Mouse (Mus musculus) liver, embryonic 15.5 days (tissue): ENCODE measurements around the gene Phf20. TPM values are rescaled to one million over a fixed set of nuclear protein-coding genes. Genes with fewer than 3 reads are reported as not detected.

Experiments used
- ATAC-seq: fragments of 200-750 bp; cut with Nextera tagmentation; 2 replicates; pipeline ENCODE4 v1.8.0; 2017; ENCODE audit warnings: moderate number of reproducible peaks, mild to moderate bottlenecking, moderate library complexity; ENCODE audit not compliant: insufficient read depth
- H3K27ac ChIP-seq: fragments of 300-500 bp; sonication (generic); replicated peaks from 2 replicates; pipeline ENCODE4 v1.5.1; 2015; ENCODE audit warnings: mild to moderate bottlenecking, inconsistent platforms
- H3K27me3 ChIP-seq: fragments of 300-500 bp; sonication (generic); 2 replicates; pipeline ENCODE4 v1.6.1; 2015; ENCODE audit warnings: mild to moderate bottlenecking, inconsistent platforms
- H3K36me3 ChIP-seq: fragments of 300-500 bp; sonication (generic); replicated peaks from 2 replicates; pipeline ENCODE4 v1.6.1; 2015; ENCODE audit warnings: moderate library complexity, mild to moderate bottlenecking, inconsistent platforms
- H3K4me1 ChIP-seq: fragments of 300-500 bp; sonication (generic); replicated peaks from 2 replicates; pipeline ENCODE4 v1.6.1; 2015; ENCODE audit warnings: inconsistent platforms
- H3K4me2 ChIP-seq: fragments of 300-500 bp; sonication (generic); 2 replicates; pipeline ENCODE4 v1.6.1; 2015; ENCODE audit warnings: moderate library complexity, mild to moderate bottlenecking, inconsistent platforms
- H3K4me3 ChIP-seq: fragments of 300-500 bp; sonication (generic); replicated peaks from 2 replicates; pipeline ENCODE4 v1.5.1; 2015; ENCODE audit warnings: mild to moderate bottlenecking, inconsistent platforms
- H3K9ac ChIP-seq: fragments of 300-500 bp; sonication (generic); 2 replicates; pipeline ENCODE4 v1.6.1; 2015; ENCODE audit warnings: moderate library complexity, mild to moderate bottlenecking, inconsistent platforms
- H3K9me3 ChIP-seq: fragments of 300-500 bp; sonication (generic); replicated peaks from 2 replicates; pipeline ENCODE4 v1.6.1; 2016; ENCODE audit warnings: inconsistent platforms
- WGBS: fragments of 180-500 bp; shearing (Covaris S2); methylation state at CpG from one replicate; pipeline ENCODE4 v1.1.7; 2015; ENCODE audit warnings: mixed read lengths; ENCODE audit not compliant: insufficient replicate concordance; 5-methylcytosine and 5-hydroxymethylcytosine counted together
- polyA plus RNA-seq: library from polyadenylated mRNA; unstranded; fragments of >200 nt; fragmentation: Nextera tagmentation; extraction: Ambion mirVana; gene quantifications from 2 replicates; pipeline ENCODE4 v1.2.1, GENCODE M21; 2015

The Phf20 gene
- polyA plus RNA-seq, 1 experiment from 2014 or later: 14.7 TPM

DNA sequence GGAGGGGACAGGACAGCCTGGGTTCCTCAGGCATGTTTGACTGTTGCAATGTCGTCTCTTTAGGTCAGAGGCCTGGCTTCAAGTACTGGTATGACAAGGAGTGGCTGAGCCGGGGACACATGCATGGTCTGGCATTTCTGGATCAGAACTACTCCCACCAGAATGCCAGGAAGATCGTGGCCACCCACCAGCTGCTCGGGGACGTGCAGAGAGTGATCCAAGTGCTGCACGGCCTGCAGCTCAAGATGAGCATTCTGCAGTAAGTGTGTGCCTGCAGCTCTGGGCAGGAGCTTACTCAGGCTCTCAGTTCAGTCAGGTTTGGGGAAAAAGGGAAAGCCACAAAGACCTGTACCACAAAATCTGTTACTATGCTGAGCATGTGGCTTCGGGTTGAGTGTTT, 102.2 kb downstream of the Phf20 start:
- Histone ChIP-seq H3K9me3 (no peaks in the 10 kb centered on the region), H3K9ac (no peak overlapping the region), H3K27me3 (no peaks in the 10 kb centered on the region), H3K27ac (no peak overlapping the region), H3K36me3 (peaks cover 37% of the 10 kb centered on the region), H3K4me3 (no peak overlapping the region), H3K4me1 (peaks cover 14% of the 10 kb centered on the region; the same call in 1 of the 2 replicates), H3K4me2 (no peak overlapping the region)
- ATAC-seq: no peak
- 73% methylated on average over 7 of the region's 7 CpGs for WGBS

DNA sequence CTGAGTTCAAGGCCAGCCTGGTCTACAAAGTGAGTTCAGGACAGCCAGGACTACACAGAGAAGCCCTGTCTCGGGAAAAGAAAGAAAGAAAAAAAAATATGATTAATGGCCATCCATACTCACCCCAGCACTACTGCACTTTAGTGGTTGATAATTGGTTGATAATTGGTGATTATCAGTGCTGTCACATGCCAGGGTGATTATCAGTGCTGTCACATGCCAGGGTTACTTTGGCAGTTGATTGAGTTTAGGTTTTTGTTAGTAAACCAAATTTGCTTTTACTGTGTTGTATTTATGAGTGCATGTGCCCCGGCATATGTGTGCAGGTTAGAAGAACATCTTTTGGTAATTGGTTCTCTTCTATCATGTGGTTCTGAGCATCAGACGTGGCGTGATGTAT, 105.8 kb downstream of the Phf20 start:
- Histone ChIP-seq H3K36me3 (peaks cover 38% of the 10 kb centered on the region), H3K27ac (no peak overlapping the region), H3K9ac (no peak overlapping the region), H3K27me3 (no peaks in the 10 kb centered on the region), H3K4me2 (no peak overlapping the region), H3K9me3 (no peaks in the 10 kb centered on the region), H3K4me3 (no peak overlapping the region), H3K4me1 (peaks cover 10% of the 10 kb centered on the region; the same call in 1 of the 2 replicates)
- ATAC-seq: no peak
- WGBS: 51% methylated on average over 4 of the region's 4 CpGs

DNA sequence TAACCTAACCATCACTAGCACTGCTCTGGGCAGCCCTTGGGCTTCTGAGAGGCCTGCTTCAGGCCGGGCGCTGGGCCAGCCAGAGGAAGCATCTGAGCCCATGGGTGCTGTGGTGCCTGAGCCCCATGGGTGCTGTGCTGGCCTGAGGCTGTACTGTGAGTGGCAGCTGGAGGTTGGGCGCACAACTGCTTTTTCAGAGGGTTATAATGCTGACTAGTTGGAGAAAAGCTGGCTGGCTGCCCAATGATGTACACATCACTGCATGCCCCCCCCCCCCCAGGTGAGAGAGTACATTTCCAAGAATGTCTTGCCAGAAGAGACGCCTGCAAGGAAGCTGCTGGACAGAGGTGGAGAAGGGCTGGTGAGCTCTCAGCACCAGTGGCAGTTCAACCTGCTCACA, 108.1 kb downstream of the Phf20 start:
- Histone ChIP-seq H3K9ac (no peak overlapping the region), H3K4me2 (no peak overlapping the region), H3K27ac (no peak overlapping the region), H3K36me3 (peaks cover 32% of the 10 kb centered on the region), H3K4me1 (peaks cover 10% of the 10 kb centered on the region; the same call in 1 of the 2 replicates), H3K9me3 (no peaks in the 10 kb centered on the region), H3K27me3 (no peaks in the 10 kb centered on the region), H3K4me3 (no peak overlapping the region)
- WGBS: 78% methylated on average over 4 of the region's 4 CpGs
- ATAC-seq: no peak

DNA sequence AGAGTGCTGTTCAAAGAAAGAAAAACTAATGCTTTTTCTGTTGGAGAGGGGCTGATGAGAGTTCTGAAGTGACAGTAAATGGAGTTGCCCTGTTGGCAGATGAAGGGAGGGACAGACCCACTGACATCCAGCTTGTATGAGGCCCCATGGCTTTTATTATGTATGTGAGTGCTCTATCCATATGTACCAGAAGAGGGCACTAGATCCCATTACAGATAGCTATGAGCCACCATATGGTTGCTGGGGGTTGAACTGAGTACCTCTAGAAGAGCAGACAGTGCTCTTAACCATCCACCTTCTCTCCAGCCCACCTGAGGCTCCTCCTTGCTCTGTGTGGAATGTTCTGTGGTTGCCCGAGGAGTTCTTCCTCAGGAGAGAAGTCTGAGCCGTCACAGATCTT, 109.6 kb downstream of the Phf20 start:
- Histone ChIP-seq H3K36me3 (peaks cover 32% of the 10 kb centered on the region), H3K9ac (no peak overlapping the region), H3K9me3 (no peaks in the 10 kb centered on the region), H3K4me2 (no peak overlapping the region), H3K4me3 (no peak overlapping the region), H3K27ac (no peak overlapping the region), H3K27me3 (no peaks in the 10 kb centered on the region), H3K4me1 (peaks cover 15% of the 10 kb centered on the region; the same call in 1 of the 2 replicates)
- ATAC-seq: no peak
- WGBS: 67% methylated on average over 2 of the region's 2 CpGs

DNA sequence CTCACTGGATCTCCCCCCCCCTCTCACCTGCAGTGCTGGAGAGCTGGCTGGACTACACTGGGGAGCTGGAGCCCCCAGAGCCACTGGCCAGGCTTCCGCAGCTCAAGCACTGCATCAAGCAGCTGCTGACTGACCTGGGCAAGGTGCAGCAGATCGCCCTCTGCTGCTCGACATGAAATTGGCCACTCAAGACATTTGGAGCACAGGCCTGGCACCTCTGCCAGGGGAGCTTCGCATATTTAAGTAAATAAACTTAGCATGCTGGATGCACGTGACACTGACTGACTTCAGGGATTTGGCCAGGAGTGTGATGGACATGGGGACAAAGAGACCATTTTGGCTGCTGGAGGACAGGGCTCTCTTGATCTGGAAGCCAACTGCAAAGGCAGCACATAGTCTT, 111.0 kb downstream of the Phf20 start:
- Histone ChIP-seq H3K9ac (no peak overlapping the region), H3K4me3 (no peak overlapping the region), H3K9me3 (no peaks in the 10 kb centered on the region), H3K27ac (no peak overlapping the region), H3K36me3 (peaks cover 25% of the 10 kb centered on the region), H3K27me3 (no peaks in the 10 kb centered on the region), H3K4me2 (no peak overlapping the region), H3K4me1 (peaks cover 19% of the 10 kb centered on the region)
- 65% methylated on average over 5 of the region's 5 CpGs for whole genome bisulfite sequencing
- no peak for ATAC-seq

DNA sequence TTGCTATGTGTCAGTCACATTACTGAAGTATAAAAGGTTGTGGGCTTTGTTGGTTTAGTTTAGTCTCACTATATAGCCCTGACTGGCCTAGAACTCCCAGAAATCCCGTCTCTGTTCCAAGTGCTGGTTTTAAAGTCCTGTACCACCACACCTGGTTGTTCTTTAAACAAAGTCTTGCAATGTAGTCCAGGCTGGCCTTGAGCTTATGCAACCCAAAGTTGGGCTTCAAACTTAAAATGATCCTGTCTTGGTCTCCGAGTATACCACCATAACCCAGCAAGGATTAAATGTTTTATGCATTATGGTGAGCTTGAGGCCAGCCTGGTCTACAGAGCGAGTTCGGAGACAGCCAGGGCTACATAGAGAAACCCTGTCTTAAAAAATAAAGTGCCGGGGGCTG, 113.7 kb downstream of the Phf20 start:
- H3K9ac ChIP-seq: no peak overlapping the region
- no peak overlapping the region for H3K4me3 ChIP-seq
- no peak for ATAC-seq
- peaks cover 26% of the 10 kb centered on the region for H3K4me1 ChIP-seq
- no peak overlapping the region for H3K27ac ChIP-seq
- no peak overlapping the region for H3K4me2 ChIP-seq
- WGBS: 80% methylated on average over 5 of the region's 5 CpGs
- no peaks in the 10 kb centered on the region for H3K27me3 ChIP-seq
- no peaks in the 10 kb centered on the region for H3K9me3 ChIP-seq
- H3K36me3 ChIP-seq: peaks cover 8% of the 10 kb centered on the region

DNA sequence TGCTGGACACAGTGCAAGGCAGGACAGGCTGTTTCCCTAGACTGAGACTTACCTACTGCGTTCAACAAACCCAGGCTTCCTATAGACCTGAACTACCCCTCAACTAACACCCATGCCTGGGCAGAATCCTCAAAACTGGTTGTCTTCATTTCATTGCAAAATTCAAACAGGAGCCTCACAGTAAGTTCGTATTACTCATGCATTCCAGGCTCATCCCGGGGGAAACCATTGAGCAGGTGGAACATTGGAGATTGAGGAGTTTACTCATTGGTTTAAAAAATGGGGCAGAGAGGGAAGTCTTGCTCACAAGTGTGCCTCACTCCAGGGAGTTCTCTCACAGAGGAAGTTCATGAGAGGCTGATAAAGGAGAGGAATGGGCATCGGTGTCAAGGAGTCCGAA, 114.2 kb downstream of the Phf20 start:
- H3K4me3 ChIP-seq: no peak overlapping the region
- no peak for ATAC-seq
- H3K27me3 ChIP-seq: no peaks in the 10 kb centered on the region
- 71% methylated on average over 5 of the region's 5 CpGs for WGBS
- H3K27ac ChIP-seq: no peak overlapping the region
- H3K4me1 ChIP-seq: peaks cover 26% of the 10 kb centered on the region
- H3K9ac ChIP-seq: no peak overlapping the region
- H3K4me2 ChIP-seq: no peak overlapping the region
- H3K9me3 ChIP-seq: no peaks in the 10 kb centered on the region
- H3K36me3 ChIP-seq: peaks cover 4% of the 10 kb centered on the region; the same call in 1 of the 2 replicates

DNA sequence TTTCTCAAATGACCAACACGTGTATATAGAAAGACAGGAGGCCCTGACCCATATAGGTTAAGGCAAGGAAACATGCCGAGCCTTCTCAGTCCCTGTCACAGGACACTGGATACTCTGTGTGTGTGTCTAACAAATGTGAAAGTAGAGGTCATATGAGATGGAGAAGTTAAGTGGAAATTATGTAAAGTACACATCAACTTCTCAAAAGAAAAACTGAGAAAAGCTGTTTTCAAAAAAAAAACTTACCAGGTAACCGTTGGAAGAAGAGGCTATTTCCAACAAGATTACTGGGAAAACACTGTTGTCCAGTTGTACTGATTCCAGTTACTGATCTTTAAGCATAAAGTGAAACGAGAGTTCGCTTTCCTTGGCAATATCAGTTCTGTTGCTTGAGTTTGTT, 114.7 kb downstream of the Phf20 start:
- Histone ChIP-seq H3K27me3 (no peaks in the 10 kb centered on the region), H3K36me3 (peaks cover 4% of the 10 kb centered on the region; the same call in 1 of the 2 replicates), H3K27ac (no peak overlapping the region), H3K4me1 (peaks cover 26% of the 10 kb centered on the region), H3K4me3 (peak overlapping the region; percentile 96), H3K9ac (0 out of 2 replicates have a peak overlapping the region, but pooled peaks have one; percentile 87), H3K4me2 (peak overlapping the region; percentile 91), H3K9me3 (no peaks in the 10 kb centered on the region)
- 76% methylated on average over 5 of the region's 5 CpGs for WGBS
- no peak for ATAC-seq

DNA sequence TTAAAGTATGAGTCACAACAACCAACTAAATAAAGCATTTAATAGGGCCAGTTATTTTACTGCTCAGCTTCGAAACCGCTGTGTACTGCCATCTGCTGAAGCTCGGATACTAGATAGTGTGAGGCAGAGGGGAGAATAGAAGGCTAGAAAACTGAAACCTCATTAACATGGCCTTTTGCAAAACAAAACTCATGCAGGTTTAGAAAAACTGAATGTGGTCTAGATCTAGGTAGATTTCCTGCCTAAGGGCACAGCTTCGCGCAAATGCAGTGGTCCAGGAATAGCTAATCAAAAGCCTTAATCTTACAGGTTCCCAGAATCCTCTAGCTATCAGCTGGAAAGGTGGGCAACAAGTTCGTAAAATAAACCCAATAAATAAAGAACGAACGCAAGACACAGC, 115.2 kb downstream of the Phf20 start:
- peak overlapping the region; percentile 87 for H3K9ac ChIP-seq
- H3K9me3 ChIP-seq: no peaks in the 10 kb centered on the region
- WGBS: 16% methylated on average over 8 of the region's 8 CpGs
- H3K27me3 ChIP-seq: no peaks in the 10 kb centered on the region
- peaks cover 4% of the 10 kb centered on the region; the same call in 1 of the 2 replicates for H3K36me3 ChIP-seq
- H3K4me3 ChIP-seq: peak overlapping the region; percentile 96
- no peak for ATAC-seq
- peak overlapping the region; percentile 96 for H3K27ac ChIP-seq
- peaks cover 26% of the 10 kb centered on the region for H3K4me1 ChIP-seq
- peak overlapping the region; percentile 91 for H3K4me2 ChIP-seq

DNA sequence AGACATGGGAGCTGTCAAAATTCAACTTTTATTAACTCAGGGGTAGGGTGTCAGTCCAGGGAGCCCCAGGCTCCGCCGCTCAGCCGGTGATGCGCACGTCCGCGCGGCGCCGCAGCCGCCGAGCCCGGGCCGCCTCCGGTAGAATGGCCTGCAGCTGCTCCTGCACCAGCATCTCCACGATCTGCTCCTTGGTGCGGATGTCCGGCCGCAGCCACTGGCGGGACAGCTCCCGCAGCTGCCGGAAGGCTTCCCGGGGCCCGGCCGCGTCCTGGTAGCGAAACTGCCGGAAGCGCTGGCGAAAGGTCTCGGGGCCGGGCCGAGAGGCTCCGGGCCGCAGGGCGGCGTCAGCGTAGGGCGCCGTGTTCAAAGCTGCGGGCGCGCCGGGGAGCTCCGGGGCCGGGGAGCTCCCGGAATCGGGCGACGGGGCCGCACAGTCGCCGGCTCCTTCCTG, 115.6 kb downstream of the Phf20 start:
- Histone ChIP-seq H3K36me3 (peaks cover 4% of the 10 kb centered on the region; the same call in 1 of the 2 replicates), H3K4me2 (peak overlapping the region; percentile 91), H3K27ac (peak overlapping the region; percentile 96), H3K27me3 (no peaks in the 10 kb centered on the region), H3K4me1 (peaks cover 26% of the 10 kb centered on the region), H3K9ac (peak overlapping the region; percentile 87), H3K4me3 (peak overlapping the region; percentile 96), H3K9me3 (no peaks in the 10 kb centered on the region)
- under 1% methylated on average over 53 of the region's 53 CpGs for WGBS
- peak; percentile 75 for ATAC-seq

DNA sequence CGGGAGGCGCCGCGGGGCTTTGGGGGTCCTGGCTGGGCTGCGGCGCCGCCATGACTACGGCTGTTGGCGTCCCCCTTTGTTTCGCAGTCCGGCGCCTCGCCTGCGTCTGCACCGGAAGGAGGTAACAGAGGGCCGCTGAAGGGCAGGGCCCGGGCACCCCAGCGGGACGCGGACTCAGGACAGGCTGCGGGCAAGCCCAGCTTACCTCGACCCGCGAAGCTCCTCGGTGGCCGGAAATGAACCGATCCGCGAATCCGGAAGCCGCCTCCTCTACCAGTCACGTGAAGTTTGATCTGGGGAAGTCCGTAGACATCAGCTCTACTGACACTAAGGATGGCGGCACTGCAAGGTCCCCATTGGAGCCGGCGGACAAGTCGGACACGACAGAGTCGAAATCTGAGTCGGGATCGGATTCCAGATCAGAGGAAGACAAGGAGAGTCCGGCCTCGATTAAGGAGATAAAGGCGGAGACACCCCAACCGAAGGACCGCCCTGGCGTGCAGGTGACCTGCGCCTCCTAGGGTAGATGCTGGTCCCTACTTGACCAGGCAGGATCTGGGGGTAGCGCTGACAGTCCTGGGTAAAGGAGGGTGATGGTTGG, 116.1 kb downstream of the Phf20 start, which contains the start of the genes Cnbd2 and Scand1:
Cnbd2 (plus strand) TSS at position 3 of the 601 bp plus-strand sequence.
Scand1 (minus strand) TSS at position 408 of the 601 bp plus-strand sequence.
- Histone ChIP-seq H3K4me2 (peak within 1 kb of the TSS; percentile 91), H3K4me3 (peak within 1 kb of the TSS; percentile 96), H3K27me3 (no peaks in the 10 kb centered on the region), H3K36me3 (peaks cover 4% of the 10 kb centered on the region; the same call in 1 of the 2 replicates), H3K9ac (peak within 1 kb of the TSS; percentile 87), H3K27ac (peak within 1 kb of the TSS; percentile 96), H3K9me3 (no peaks in the 10 kb centered on the region), H3K4me1 (peaks cover 26% of the 10 kb centered on the region)
- peak; percentile 80 for ATAC-seq
- WGBS: under 1% methylated on average over 49 of the region's 49 CpGs
